Mouse (Mus musculus) liver, postnatal 0 days (tissue): Measurements from ENCODE around the gene Dalrd3. TPM values are rescaled to one million over a fixed set of nuclear protein-coding genes. Genes with fewer than 3 reads are reported as not detected.

Source experiments
- ATAC-seq: fragments of 200-750 bp; cut with Nextera tagmentation; 2 replicates; pipeline ENCODE4 v1.8.0; 2017; ENCODE audit warnings: mild to moderate bottlenecking, moderate library complexity
- DNase-seq: peaks from one replicate; pipeline ENCODE4 v3.0.0-alpha.2; 2016
- H3K27ac ChIP-seq: fragments of 300-500 bp; sonication (generic); 2 replicates; pipeline ENCODE4 v1.5.1; 2014; ENCODE audit warnings: antibody characterized with exemption, moderate library complexity, mild to moderate bottlenecking, low read depth
- H3K27me3 ChIP-seq: fragments of 300-500 bp; sonication (generic); 2 replicates; pipeline ENCODE4 v1.6.1; 2014; ENCODE audit warnings: low read length, control low read depth, mixed read lengths; ENCODE audit not compliant: insufficient read depth
- H3K36me3 ChIP-seq: fragments of 300-500 bp; sonication (generic); replicated peaks from 2 replicates; pipeline ENCODE4 v1.6.1; 2014; ENCODE audit warnings: mild to moderate bottlenecking, control low read depth, low read length, moderate library complexity, mixed read lengths; ENCODE audit not compliant: insufficient read depth
- H3K4me1 ChIP-seq: fragments of 300-500 bp; sonication (generic); 2 replicates; pipeline ENCODE4 v1.6.1; 2014; ENCODE audit warnings: antibody characterized with exemption, mild to moderate bottlenecking, control low read depth; ENCODE audit not compliant: insufficient read depth
- H3K4me2 ChIP-seq: fragments of 300-500 bp; sonication (generic); 2 replicates; pipeline ENCODE4 v1.6.1; 2014; ENCODE audit warnings: low read depth, mild to moderate bottlenecking, low read length, moderate library complexity, mixed read lengths
- H3K4me3 ChIP-seq: fragments of 300-500 bp; sonication (generic); 2 replicates; pipeline ENCODE4 v1.5.1; 2014; ENCODE audit warnings: low read depth, low read length
- H3K9ac ChIP-seq: fragments of 300-500 bp; sonication (generic); replicated peaks from 2 replicates; pipeline ENCODE4 v1.6.1; 2014; ENCODE audit warnings: mild to moderate bottlenecking, moderate library complexity
- H3K9me3 ChIP-seq: fragments of 300-500 bp; sonication (generic); 2 replicates; pipeline ENCODE4 v1.6.1; 2016; ENCODE audit warnings: mild to moderate bottlenecking, control low read depth, low read length, mixed read lengths
- CTCF ChIP-seq: sonication (generic); IDR thresholded peaks from 2 replicates; pipeline ENCODE4 v1.5.1; 2016; ENCODE audit warnings: antibody characterized with exemption, low read depth
- EP300 ChIP-seq: IDR thresholded peaks from 2 replicates; pipeline ENCODE4 v1.6.1; 2016; ENCODE audit warnings: antibody characterized with exemption, low read depth, mild to moderate bottlenecking
- WGBS: fragments of 180-500 bp; shearing (Covaris S2); extraction: QIAGEN DNeasy Blood & Tissue Kit; methylation state at CpG from one replicate; pipeline ENCODE4 v1.1.7; 2014; ENCODE audit not compliant: insufficient replicate concordance; 5-methylcytosine and 5-hydroxymethylcytosine counted together
- polyA plus RNA-seq: library from polyadenylated mRNA; unstranded; fragments of >200 nt; fragmentation: Nextera tagmentation; extraction: Ambion mirVana; gene quantifications from 2 replicates; pipeline ENCODE4 v1.2.1, GENCODE M21; 2015

Dalrd3 gene
- polyA plus RNA-seq, 1 experiment from 2014 or later, result 18.8 TPM

DNA sequence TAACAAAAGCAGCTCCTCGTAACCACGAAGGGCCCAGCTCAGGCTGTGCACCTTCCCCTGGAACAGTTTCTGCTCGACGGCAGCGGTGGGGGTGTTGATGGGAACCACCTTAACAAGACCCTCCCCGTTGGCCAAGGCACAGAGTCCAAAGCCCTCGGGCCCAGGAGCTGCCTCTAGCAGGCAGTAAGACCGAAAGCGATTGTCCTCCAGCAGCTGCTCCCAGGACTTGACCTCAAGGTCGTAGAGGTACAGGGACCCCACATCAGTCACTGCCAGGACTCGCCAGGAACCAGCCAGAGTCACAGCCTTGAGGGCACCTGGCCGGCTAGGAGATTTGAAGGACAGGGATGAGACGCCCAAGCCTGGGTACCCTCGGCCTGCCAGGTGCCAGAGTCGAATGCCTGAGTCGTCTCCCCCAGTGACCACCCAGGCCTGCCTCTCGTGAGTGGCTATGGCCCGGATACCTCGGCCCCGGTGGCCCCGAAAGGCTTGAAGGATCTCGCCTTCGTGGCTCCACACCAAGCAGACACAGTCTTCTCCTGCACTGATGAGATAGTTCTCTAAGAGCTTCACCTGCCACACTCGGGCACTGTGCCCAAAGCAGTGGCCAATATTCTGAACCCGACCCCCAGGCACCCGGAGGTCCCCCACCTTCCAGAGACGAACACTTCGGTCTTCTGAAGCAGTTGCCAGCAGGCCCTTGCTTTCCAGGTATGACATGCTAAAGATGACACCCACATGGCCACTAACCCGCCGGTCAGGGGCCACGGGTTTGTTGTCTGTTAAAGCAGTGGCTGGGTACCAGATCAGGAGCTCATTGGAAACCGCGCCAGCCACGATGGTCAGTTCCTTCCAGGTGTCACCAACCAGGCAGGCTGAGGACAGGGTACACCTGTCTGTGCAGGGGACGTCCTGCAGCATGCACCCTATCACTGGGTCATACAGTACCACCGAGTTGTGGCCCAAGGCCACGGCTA lies 5.9 kb downstream of the Dalrd3 start:
- peaks cover 11% of the 10 kb centered on the region for H3K4me1 ChIP-seq
- no peak overlapping the region for H3K9ac ChIP-seq
- ATAC-seq (no peak), DNase-seq (no peak)
- no peaks in the 10 kb centered on the region for H3K9me3 ChIP-seq
- H3K27ac ChIP-seq, result no peak overlapping the region
- no peak overlapping the region for H3K4me3 ChIP-seq
- no peak overlapping the region for H3K4me2 ChIP-seq
- WGBS, result 84% methylated on average over 37 of the region's 37 CpGs
- no peaks in the 10 kb centered on the region for H3K27me3 ChIP-seq
- H3K36me3 ChIP-seq, result peaks cover 18% of the 10 kb centered on the region
- TF ChIP-seq CTCF (no peak), EP300 (no peak)

DNA sequence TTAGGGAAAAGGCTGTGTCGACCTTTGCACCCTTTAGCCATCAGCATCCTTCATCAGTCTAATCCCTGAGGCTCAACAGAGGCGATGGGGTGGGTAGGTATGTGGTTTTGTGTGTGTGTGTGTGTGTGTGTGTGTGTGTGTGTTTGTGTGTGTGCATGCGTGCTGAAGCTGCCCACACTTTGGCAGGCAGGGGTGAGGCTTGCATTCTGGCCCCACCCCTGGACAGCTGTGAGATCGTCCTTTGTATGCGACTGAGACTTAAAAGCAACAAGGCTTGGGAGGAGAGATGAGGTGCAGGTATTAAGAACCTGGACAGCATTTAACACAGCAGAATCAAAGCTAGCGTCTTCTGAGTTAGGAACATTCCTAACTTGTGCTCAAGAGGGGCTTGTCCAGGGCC lies 7.3 kb downstream of the Dalrd3 start:
- Histone ChIP-seq H3K9me3 (no peaks in the 10 kb centered on the region), H3K36me3 (peaks cover 10% of the 10 kb centered on the region), H3K4me1 (peaks cover 9% of the 10 kb centered on the region), H3K27ac (no peak overlapping the region), H3K27me3 (no peaks in the 10 kb centered on the region), H3K4me2 (no peak overlapping the region), H3K4me3 (no peak overlapping the region), H3K9ac (no peak overlapping the region)
- 58% methylated on average over 6 of the region's 6 CpGs for WGBS
- TF ChIP-seq EP300 (no peak), CTCF (no peak)
- DNase-seq (no peak), ATAC-seq (no peak)

DNA sequence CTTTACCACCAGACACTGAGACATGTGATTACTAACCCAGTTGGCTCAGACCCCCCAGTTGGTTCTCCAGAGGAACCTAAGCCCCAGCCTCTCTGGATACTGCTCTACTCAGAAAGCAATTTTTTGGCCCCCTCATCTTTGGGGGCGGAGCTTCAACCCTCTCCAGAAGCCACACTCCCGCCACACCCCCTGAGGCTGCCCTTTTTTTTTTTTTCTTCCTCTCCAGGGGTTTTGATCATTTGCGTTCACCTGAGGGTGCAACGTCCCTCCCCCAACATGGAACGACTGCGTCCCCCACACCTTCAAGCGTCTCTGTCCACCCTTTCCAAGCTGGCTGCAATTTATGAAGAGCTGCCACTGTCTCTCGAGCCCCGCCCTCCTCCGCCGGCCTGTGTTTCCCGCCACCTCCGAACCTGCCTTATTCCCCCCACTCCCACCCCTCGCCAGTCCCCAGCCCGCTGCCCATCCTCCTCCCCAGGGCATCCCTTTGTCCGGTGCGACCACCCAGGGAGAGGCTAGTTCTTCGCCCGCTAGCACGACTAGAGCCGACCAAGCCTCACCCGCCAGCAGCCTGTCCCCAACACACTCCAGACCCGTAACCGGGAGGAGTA lies 8.4 kb downstream of the Dalrd3 start:
- peak overlapping the region; percentile 97 for H3K4me2 ChIP-seq
- H3K9me3 ChIP-seq, result no peaks in the 10 kb centered on the region
- peak; percentile 60 for DNase-seq
- H3K36me3 ChIP-seq, result 0 out of 2 replicates have a peak, but pooled peaks cover 3% of the 10 kb centered on the region
- TF ChIP-seq CTCF (no peak), EP300 (no peak)
- peak overlapping the region; percentile 70 for H3K4me3 ChIP-seq
- peak; percentile 6 for ATAC-seq
- H3K27ac ChIP-seq, result peak overlapping the region; percentile 75
- H3K4me1 ChIP-seq, result peaks cover 9% of the 10 kb centered on the region
- no peaks in the 10 kb centered on the region for H3K27me3 ChIP-seq
- H3K9ac ChIP-seq, result peak overlapping the region; percentile 72
- WGBS, result under 1% methylated on average over 24 of the region's 24 CpGs

DNA sequence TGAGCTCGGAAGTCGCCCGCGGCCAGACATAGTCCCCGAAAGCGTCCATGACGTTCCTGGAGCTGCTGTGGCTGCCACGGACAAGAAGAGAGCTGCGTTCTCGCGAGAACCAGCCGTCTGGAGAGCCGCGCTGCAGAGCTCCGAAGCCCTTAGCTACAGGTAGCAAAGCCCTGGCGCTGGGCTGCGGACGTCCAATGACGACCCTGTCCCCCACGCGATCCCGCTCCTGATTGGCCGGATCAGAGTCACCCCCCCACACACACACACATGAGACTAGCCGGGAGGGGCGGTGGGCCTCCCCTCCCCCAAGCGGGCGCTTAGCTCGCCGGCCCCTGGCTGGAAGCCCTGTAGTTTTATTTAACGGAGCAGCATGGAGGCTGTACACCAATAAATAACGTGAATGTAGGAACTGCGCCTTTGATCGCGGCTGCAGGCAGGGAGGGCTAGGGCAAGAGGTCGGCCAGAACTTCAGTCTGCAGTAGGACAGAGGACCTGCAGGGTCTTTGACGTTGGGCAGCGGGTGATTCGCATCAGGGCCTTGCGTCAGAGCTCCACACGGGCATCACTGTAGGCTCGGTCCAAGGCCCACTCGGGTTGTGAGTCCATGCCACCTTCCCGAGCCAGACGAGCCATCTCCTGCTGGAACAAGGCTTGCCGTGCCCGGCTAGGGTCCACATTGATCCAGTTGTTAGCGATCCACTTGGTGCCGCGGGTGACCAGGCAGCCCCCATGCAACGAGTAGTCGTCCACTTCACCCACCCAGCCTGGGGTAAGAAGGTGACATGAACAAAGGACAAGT lies 9.1 kb downstream of the Dalrd3 start, which contains the start of gene Wdr6:
Gene Wdr6, minus strand, starts transcription at position 195 of the 799 bp plus-strand sequence.
- H3K27me3 ChIP-seq, result no peaks in the 10 kb centered on the region
- TF ChIP-seq CTCF (no peak), EP300 (peak; percentile 45; the same call in 1 of the 2 replicates)
- DNase-seq (peak; percentile 90), ATAC-seq (peak; percentile 96)
- H3K4me3 ChIP-seq, result peak within 1 kb of the TSS; percentile 70
- H3K9me3 ChIP-seq, result no peaks in the 10 kb centered on the region
- 6% methylated on average over 50 of the region's 51 CpGs for WGBS
- peaks cover 9% of the 10 kb centered on the region for H3K4me1 ChIP-seq
- H3K4me2 ChIP-seq, result peak within 1 kb of the TSS; percentile 97
- H3K36me3 ChIP-seq, result no peaks in the 10 kb centered on the region
- peak within 1 kb of the TSS; percentile 75 for H3K27ac ChIP-seq
- peak within 1 kb of the TSS; percentile 72 for H3K9ac ChIP-seq

DNA sequence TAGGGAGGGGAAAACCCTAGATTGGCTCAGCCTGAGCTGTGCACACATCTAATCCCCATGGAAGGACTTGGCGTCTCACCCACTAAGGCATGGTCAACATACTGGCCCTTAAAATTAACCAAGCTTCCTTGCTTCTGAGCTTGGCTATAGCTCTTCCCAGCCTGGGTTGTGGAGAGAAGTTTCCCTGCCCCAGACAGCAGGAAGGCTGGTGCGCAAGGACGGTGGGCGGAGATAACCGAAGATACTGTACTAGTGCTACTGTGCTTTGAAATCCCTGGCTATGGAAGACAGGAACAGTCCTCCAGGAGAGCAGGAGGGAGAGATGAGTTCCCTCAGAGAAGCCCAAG lies 9.6 kb downstream of the Dalrd3 start:
- H3K4me1 ChIP-seq, result peaks cover 9% of the 10 kb centered on the region
- H3K9me3 ChIP-seq, result no peaks in the 10 kb centered on the region
- no peak for ATAC-seq
- no peak for TF ChIP-seq EP300
- TF ChIP-seq CTCF, result no peak
- H3K27ac ChIP-seq, result no peak overlapping the region
- WGBS, result 49% methylated on average over 5 of the region's 5 CpGs
- H3K4me2 ChIP-seq, result peak overlapping the region; percentile 97
- H3K4me3 ChIP-seq, result peak overlapping the region; percentile 70
- H3K9ac ChIP-seq, result peak overlapping the region; percentile 72; the same call in 1 of the 2 replicates
- no peak for DNase-seq
- H3K36me3 ChIP-seq, result no peaks in the 10 kb centered on the region
- no peaks in the 10 kb centered on the region for H3K27me3 ChIP-seq

DNA sequence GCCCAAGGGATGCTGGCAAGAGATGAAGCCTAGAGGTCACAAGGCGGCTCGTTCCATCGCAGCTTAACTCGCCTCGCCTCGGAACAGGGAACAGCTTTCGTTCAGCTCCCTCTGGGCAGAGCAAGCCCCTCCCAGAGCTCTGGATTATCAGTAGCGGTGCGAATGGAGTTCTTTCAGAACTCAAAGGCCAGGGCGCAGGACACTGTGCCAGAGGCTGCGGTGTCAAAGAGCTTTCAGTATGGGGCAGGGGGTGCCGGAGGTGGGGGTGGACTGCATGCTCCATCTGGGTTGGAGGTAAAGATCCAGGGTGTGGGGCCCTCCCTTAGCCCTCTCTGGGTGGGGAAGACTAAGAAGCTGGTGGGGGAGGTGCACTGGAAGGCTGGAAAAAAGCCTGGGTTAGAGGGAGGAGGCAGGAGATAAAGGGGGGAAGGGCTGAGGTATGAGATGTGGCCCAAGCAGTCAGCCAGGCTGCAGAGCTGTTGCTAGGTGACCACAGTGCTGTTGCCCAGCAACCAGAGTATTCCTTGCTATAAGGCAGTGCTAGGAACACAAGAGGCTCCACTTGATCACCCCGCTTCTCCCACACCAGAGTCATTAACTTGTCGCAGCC lies 18.0 kb downstream of the Dalrd3 start:
- Histone ChIP-seq H3K4me2 (no peak overlapping the region), H3K9me3 (no peaks in the 10 kb centered on the region), H3K27ac (no peak overlapping the region), H3K4me3 (no peak overlapping the region), H3K27me3 (no peaks in the 10 kb centered on the region), H3K36me3 (no peaks in the 10 kb centered on the region), H3K4me1 (no peaks in the 10 kb centered on the region), H3K9ac (no peak overlapping the region; the same call in 1 of the 2 replicates)
- TF ChIP-seq EP300, result no peak
- no peak for TF ChIP-seq CTCF
- 43% methylated on average over 14 of the region's 14 CpGs for WGBS
- DNase-seq (no peak), ATAC-seq (no peak)
